Mouse (Mus musculus) lung, embryonic 16.5 days (tissue): ENCODE measurements around the gene Dvl2. TPM values are rescaled to one million over a fixed set of nuclear protein-coding genes. Genes with fewer than 3 reads are reported as not detected.
A peak's percentile ranks its signal among the peaks of the same experiment; 100 is the strongest.

Experiments
- ATAC-seq: fragments of 200-750 bp; cut with Nextera tagmentation; 2 replicates; pipeline ENCODE4 v1.8.0; 2017; ENCODE audit warnings: low read depth, mild to moderate bottlenecking, moderate library complexity
- H3K27ac ChIP-seq: fragments of 300-500 bp; sonication (generic); 2 replicates; pipeline ENCODE4 v1.5.1; 2014; ENCODE audit warnings: mild to moderate bottlenecking, control low read depth, low read length
- H3K27me3 ChIP-seq: fragments of 300-500 bp; sonication (generic); 2 replicates; pipeline ENCODE4 v1.6.1; 2014; ENCODE audit warnings: low read depth, low read length, mixed read lengths; ENCODE audit not compliant: control insufficient read depth, insufficient read depth
- H3K36me3 ChIP-seq: fragments of 300-500 bp; sonication (generic); 2 replicates; pipeline ENCODE4 v1.6.1; 2014; ENCODE audit warnings: low read length; ENCODE audit not compliant: control insufficient read depth, insufficient read depth
- H3K4me1 ChIP-seq: fragments of 300-500 bp; sonication (generic); replicated peaks from 2 replicates; pipeline ENCODE4 v1.6.1; 2014; ENCODE audit warnings: low read length, mixed read lengths; ENCODE audit not compliant: control insufficient read depth, insufficient read depth
- H3K4me2 ChIP-seq: fragments of 300-500 bp; sonication (generic); 2 replicates; pipeline ENCODE4 v1.6.1; 2014; ENCODE audit warnings: low read depth, low read length, control low read depth
- H3K4me3 ChIP-seq: fragments of 300-500 bp; sonication (generic); 2 replicates; pipeline ENCODE4 v1.5.1; 2014; ENCODE audit warnings: mild to moderate bottlenecking, low read length, control low read depth
- H3K9ac ChIP-seq: fragments of 300-500 bp; sonication (generic); 2 replicates; pipeline ENCODE4 v1.6.1; 2014; ENCODE audit warnings: low read length, control low read depth
- H3K9me3 ChIP-seq: fragments of 300-500 bp; sonication (generic); 2 replicates; pipeline ENCODE4 v1.6.1; 2016; ENCODE audit warnings: low read length; ENCODE audit not compliant: control insufficient read depth
- WGBS: fragments of 180-500 bp; shearing (Covaris S2); extraction: QIAGEN DNeasy Blood & Tissue Kit; methylation state at CpG from one replicate; pipeline ENCODE4 v1.1.7; 2014; 5-methylcytosine and 5-hydroxymethylcytosine counted together
- polyA plus RNA-seq: library from polyadenylated mRNA; unstranded; fragments of >200 nt; fragmentation: Nextera tagmentation; extraction: Ambion mirVana; gene quantifications from 2 replicates; pipeline ENCODE4 v1.2.1, GENCODE M21; 2015

Gene Dvl2
- polyA plus RNA-seq, 1 experiment from 2014 or later, result 30.7 TPM

DNA sequence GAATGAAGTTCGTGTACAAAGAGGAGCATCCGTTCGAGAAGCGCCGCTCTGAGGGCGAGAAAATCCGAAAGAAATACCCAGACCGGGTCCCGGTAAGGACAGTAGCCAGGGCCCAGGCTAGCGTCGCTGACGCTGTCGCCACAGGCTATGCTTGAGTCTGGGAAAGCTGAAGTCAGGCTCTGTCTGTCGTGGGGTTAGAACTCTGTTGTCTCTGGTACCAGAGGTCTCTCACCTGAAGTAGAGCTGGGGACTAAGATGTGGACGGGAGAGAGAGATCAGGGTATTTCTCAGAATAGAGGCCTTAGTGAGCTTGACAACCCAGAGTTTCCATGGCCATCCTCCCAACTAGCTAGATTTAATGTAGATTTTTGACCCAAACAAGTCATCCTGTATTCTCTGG is 8.7 kb upstream of the Dvl2 start:
- Histone ChIP-seq H3K9ac (peak overlapping the region; percentile 89), H3K4me1 (peaks cover 9% of the 10 kb centered on the region), H3K4me3 (peak overlapping the region; percentile 85), H3K36me3 (peaks cover 40% of the 10 kb centered on the region), H3K27ac (peak overlapping the region; percentile 98), H3K4me2 (peak overlapping the region; percentile 66), H3K27me3 (no peaks in the 10 kb centered on the region), H3K9me3 (no peaks in the 10 kb centered on the region)
- under 1% methylated on average over 15 of the region's 15 CpGs for WGBS
- peak; percentile 5 for ATAC-seq

DNA sequence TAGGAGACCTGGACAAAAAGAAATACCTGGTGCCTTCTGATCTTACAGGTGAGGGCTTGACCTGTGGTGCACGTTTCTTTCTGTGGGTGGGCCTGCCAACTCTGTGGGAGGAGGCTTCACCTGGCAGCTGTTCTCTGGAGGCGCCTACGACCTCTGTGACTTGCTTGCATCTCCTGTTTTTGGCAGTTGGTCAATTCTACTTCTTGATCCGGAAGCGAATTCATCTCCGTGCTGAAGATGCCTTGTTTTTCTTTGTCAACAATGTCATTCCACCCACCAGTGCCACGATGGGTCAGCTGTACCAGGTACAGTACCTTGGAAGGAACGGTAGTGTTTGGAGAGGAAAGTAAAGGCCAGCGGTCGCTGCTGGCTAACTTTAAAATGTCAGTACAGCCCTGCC is 8.0 kb upstream of the Dvl2 start:
- Histone ChIP-seq H3K4me3 (peak overlapping the region; percentile 85), H3K27ac (0 out of 2 replicates have a peak overlapping the region, but pooled peaks have one; percentile 17), H3K4me2 (peak overlapping the region; percentile 66), H3K36me3 (peaks cover 40% of the 10 kb centered on the region), H3K27me3 (no peaks in the 10 kb centered on the region), H3K4me1 (peaks cover 10% of the 10 kb centered on the region), H3K9ac (peak overlapping the region; percentile 89), H3K9me3 (no peaks in the 10 kb centered on the region)
- WGBS, result 70% methylated on average over 10 of the region's 10 CpGs
- ATAC-seq, result no peak

DNA sequence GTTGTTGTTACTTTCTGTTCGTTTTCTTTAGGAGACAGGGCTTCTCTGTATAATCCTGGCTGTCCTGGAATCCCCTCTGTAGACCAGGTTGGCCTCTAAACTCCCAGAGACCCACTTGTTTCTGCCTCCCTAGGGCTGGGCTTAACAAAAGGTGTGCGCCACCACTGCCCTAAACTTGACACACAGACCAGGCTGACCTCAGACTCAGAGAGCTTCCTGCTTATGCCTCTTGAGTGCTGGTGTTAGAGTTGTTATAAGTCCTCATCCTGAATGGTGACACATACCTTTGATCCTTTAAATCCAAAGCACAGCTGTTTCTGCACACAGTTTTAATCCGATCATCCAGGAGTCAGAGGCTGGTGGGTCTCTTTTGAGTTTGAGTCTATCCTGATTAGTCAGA is 7.5 kb upstream of the Dvl2 start:
- Histone ChIP-seq H3K9ac (peak overlapping the region; percentile 89), H3K4me2 (peak overlapping the region; percentile 66), H3K27me3 (no peaks in the 10 kb centered on the region), H3K9me3 (no peaks in the 10 kb centered on the region), H3K4me3 (peak overlapping the region; percentile 85), H3K27ac (no peak overlapping the region), H3K4me1 (peaks cover 16% of the 10 kb centered on the region), H3K36me3 (peaks cover 37% of the 10 kb centered on the region)
- WGBS, result 72% methylated on average over 3 of the region's 3 CpGs
- ATAC-seq, result no peak

DNA sequence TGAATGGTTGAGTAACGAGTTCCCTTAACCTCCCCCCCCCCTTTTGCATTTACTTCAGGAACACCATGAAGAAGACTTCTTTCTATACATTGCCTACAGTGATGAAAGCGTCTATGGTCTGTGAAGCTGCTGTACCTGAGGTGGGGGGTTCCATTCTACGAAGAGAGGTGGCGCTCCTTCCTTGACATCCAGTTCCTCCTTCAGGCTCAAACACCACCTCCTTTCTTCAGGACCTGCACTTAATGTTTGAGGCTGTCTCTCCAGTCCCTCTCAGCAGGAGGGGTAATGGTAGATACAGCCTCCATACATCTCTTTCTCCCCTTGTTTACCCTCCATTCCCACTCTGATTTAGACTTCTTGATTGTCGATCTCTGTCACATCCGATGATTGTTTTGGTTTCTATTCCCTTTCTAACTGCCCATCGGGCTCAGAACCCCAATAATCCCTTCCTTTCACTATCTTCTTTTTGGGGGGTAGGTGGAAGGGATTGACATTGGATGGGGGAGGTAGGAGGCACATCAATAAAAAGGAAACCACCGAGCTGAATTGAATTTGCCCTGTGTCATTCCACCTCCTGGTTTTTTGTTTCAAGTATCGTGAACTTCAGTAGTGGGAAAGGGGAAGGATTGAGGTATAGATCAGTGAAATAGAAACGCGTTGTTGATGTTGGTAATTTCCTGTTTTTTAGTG is 5.8 kb upstream of the Dvl2 start:
- ATAC-seq, result no peak
- peaks cover 40% of the 10 kb centered on the region for H3K36me3 ChIP-seq
- no peaks in the 10 kb centered on the region for H3K27me3 ChIP-seq
- peaks cover 18% of the 10 kb centered on the region for H3K4me1 ChIP-seq
- no peaks in the 10 kb centered on the region for H3K9me3 ChIP-seq
- peak overlapping the region; percentile 54 for H3K4me2 ChIP-seq
- H3K9ac ChIP-seq, result no peak overlapping the region
- H3K27ac ChIP-seq, result no peak overlapping the region
- H3K4me3 ChIP-seq, result no peak overlapping the region
- WGBS, result 86% methylated on average over 11 of the region's 11 CpGs

DNA sequence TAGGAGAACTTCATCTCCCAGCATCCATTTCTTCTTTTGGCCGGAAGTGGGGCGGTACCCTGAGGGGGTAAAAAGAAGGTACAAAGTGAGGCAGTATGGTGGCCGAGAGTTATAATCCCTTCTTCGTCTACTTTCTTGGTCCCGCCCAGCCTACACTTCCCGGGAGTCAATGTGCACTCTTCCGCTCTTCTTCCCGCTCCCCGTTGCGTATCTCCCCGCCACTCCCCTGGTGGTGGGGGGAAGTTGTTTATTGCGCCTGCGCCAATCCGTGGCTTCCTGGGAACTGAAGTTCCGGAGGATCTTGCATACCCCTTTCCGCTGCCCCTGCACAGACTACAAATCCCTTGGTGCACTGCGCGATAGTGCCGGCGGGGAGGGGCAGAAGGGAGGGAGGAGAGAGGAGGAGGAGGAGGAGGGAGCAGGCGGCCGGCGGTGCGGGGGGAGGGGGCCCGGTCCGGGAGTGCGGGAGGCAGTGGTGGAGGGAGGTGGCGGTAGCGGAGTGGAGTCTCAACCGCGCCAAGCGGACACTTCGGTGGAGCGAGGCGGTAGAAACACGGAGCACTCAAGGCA is 4.9 kb upstream of the Dvl2 start, which contains the start of gene Phf23:
Phf23 (plus strand) TSS at position 387 of the 570 bp plus-strand sequence.
- Histone ChIP-seq H3K27ac (peak within 1 kb of the TSS; percentile 99), H3K9ac (peak within 1 kb of the TSS; percentile 99), H3K9me3 (no peaks in the 10 kb centered on the region), H3K36me3 (peaks cover 37% of the 10 kb centered on the region), H3K4me3 (peak within 1 kb of the TSS; percentile 100), H3K27me3 (no peaks in the 10 kb centered on the region), H3K4me1 (peaks cover 20% of the 10 kb centered on the region), H3K4me2 (peak within 1 kb of the TSS; percentile 59)
- ATAC-seq, result peak; percentile 80
- WGBS, result under 1% methylated on average over 36 of the region's 36 CpGs

DNA sequence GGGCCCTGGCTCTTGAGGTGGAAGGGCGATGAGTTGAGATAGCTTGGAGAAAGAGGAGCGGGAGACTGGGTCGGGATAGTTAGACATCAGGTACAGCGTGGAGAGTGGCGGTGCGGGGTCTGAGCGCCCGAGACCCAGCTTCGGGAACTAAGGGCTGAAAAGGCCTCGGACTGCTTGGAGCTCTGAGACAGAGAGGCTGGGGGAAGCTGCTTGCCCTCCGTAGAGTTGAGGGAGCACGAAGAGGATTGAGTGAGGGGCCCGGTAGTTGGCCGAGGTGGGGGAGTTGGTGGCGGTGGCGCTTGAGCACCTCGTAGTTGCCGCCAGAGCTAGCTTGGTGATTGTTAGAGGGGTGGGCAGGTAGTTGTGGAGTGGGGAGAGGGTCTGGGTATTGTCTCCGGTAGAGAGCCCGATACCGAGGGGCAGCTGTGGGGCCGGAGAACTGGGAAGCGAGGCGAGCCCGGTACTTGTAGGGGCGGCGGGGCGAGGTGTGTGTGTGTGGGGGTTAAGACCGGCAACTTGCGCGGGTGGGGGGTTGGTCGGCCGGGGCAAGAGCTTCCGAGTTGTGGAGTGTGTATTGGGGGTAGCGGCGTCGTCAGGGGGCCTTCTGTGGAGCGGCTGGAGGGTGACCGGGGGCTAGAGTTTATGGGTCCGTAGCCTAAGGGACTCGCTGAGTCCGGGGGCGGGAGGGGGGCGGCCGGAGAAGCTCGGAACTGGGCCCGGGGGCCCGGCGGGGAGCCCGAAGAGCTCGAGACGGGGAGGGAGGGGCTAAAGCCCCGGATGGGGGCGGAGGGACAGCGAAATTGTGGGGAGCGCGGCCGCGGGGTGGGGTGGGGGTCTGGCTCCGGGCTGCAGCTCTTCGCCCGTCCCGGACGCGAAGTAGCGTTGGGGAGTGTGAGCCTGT is 4.0 kb upstream of the Dvl2 start:
- Histone ChIP-seq H3K4me2 (peak overlapping the region; percentile 59), H3K36me3 (peaks cover 37% of the 10 kb centered on the region), H3K9ac (peak overlapping the region; percentile 99), H3K4me3 (peak overlapping the region; percentile 100), H3K4me1 (peaks cover 22% of the 10 kb centered on the region), H3K9me3 (no peaks in the 10 kb centered on the region), H3K27me3 (no peaks in the 10 kb centered on the region), H3K27ac (peak overlapping the region; percentile 99)
- WGBS, result under 1% methylated on average over 53 of the region's 66 CpGs
- peak; percentile 1 for ATAC-seq

DNA sequence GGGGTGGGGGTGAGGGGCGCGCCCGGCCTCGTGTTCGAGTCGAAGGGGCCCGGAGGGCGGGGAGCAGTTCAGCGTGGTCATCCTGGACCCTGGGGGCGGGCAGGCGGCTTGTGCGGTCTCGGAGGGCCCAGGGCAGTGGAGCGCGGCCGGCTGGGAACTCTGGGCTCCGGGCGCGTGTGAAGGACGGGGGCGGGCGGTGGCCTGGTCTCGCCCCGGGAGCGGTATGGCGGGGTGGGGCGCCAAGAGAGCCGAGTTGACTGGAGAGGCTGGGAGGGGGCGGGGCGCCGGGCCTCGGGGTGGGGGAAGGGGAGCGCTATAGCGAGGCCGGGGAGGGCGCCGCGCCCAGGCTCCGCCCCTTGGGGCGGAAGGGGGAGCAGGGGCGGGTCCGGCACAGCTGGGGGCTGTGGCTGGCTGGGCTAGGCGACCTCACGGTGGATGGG is 3.3 kb upstream of the Dvl2 start:
- peaks cover 29% of the 10 kb centered on the region for H3K4me1 ChIP-seq
- 3% methylated on average over 23 of the region's 44 CpGs for WGBS
- peak overlapping the region; percentile 100 for H3K4me3 ChIP-seq
- H3K9me3 ChIP-seq, result no peaks in the 10 kb centered on the region
- peaks cover 37% of the 10 kb centered on the region for H3K36me3 ChIP-seq
- H3K9ac ChIP-seq, result peak overlapping the region; percentile 99
- H3K27me3 ChIP-seq, result no peaks in the 10 kb centered on the region
- H3K27ac ChIP-seq, result peak overlapping the region; percentile 99
- ATAC-seq, result peak; percentile 67
- peak overlapping the region; percentile 59 for H3K4me2 ChIP-seq

DNA sequence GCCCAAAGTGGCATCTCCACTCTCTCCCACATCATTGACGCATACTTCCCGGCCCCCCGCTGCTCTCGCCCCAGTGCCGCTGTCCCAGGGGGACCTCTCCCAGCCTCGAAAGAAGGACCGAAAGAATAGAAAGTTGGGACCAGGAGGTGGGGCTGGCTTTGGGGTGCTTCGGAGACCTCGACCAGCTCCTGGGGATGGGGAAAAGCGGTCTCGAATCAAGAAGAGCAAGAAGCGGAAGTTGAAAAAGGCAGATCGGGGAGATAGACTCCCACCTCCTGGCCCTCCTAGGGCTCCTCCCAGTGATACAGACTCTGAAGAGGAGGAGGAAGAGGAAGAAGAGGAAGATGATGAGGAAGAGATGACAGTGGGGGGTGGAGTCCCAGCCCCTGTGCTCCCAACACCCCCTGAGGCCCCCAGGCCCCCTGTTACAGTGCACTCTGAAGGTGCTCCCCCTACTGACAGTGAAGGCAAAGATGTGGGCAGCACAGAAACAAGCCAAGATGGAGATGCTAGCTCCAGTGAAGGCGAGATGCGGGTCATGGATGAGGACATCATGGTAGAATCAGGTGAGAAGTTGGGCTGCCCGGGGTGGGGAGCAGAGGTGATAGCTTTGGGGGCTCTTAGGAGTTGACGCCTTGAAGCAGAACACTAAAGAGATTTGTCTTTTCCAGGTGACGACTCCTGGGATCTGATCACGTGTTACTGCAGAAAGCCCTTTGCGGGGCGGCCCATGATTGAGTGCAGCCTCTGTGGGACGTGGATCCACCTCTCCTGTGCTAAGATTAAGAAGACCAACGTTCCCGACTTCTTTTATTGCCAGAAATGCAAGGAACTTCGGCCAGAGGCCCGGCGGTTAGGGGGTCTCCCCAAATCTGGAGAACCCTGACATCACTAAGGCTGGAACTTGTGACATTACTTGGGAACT is 1.6 kb upstream of the Dvl2 start:
- H3K4me3 ChIP-seq, result no peak overlapping the region
- no peaks in the 10 kb centered on the region for H3K9me3 ChIP-seq
- 91% methylated on average over 27 of the region's 27 CpGs for WGBS
- no peak overlapping the region for H3K9ac ChIP-seq
- H3K4me2 ChIP-seq, result no peak overlapping the region
- H3K4me1 ChIP-seq, result peaks cover 28% of the 10 kb centered on the region
- ATAC-seq, result no peak
- no peaks in the 10 kb centered on the region for H3K27me3 ChIP-seq
- H3K36me3 ChIP-seq, result peaks cover 30% of the 10 kb centered on the region
- no peak overlapping the region for H3K27ac ChIP-seq
